Mouse (Mus musculus): ENCODE data around the gene Carm1. TPM values are rescaled to one million over a fixed set of nuclear protein-coding genes. Genes with fewer than 3 reads are reported as not detected.

The Carm1 gene
- polyA plus RNA-seq (2015; fragmentation: Nextera tagmentation; extraction: Ambion mirVana), result 46.7 and 49.3 TPM in 2 replicates

DNA sequence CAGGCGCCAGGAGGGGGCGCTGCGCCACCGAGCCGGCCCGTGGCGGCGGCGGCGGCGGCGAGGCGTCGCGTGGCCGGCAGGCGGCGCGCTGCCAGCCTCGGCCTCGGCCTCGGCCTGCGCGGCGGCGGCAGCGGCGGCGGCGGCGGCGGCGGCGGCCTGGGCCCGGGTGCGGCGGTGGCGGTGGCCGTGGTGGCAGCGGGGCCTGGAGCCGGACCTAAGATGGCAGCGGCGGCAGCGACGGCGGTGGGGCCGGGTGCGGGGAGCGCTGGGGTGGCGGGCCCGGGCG lies at the start of gene Carm1:
Gene Carm1 (plus strand): TSS at position 106 of the 286 bp plus-strand sequence.
- peak within 1 kb of the TSS; percentile 92 for H3K4me3 ChIP-seq
- peak within 1 kb of the TSS; percentile 98 for H3K9ac ChIP-seq
- no peaks in the 10 kb centered on the region for H3K9me3 ChIP-seq
- peaks cover 28% of the 10 kb centered on the region for H3K4me1 ChIP-seq
- WGBS, result 0% methylated on average over 8 of the region's 52 CpGs
- no peaks in the 10 kb centered on the region for H3K36me3 ChIP-seq (replicated peaks)
- H3K27ac ChIP-seq, result peak within 1 kb of the TSS; percentile 98
- peak within 1 kb of the TSS; percentile 52 for H3K4me2 ChIP-seq
- no peak; the same call in 1 of the 2 replicates for ATAC-seq (replicated peaks)
- no peaks in the 10 kb centered on the region for H3K27me3 ChIP-seq (replicated peaks)

DNA sequence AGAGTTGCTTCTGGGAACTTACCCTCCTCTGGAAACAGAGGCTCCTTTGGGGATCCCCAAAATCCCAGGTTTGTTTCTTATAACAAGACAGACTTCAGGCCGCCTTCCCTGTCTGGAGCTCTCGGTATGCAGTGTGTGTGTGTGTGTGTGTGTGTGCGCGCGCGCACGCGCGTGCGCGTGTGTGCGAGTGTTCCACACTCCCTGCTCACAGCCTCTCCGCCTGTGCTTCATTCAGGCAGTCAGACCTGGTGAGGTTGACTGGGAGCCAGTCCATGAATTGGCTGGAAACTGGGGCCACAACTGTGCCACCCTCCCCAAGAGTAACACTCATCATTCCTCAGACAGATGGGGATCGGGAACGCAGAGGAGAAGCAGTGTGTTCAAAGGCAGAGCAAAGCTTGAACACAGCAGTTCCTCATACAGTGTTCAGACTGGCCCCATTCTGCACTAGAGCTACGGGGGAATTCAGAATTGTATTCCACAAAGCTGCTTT lies 49.6 kb upstream of the Carm1 start:
- no peak overlapping the region for H3K4me3 ChIP-seq
- H3K27me3 ChIP-seq (replicated peaks), result no peaks in the 10 kb centered on the region
- ATAC-seq (replicated peaks), result no peak
- H3K9me3 ChIP-seq, result no peaks in the 10 kb centered on the region
- WGBS, result 94% methylated on average over 16 of the region's 16 CpGs
- no peak overlapping the region for H3K9ac ChIP-seq
- H3K4me2 ChIP-seq, result no peak overlapping the region
- no peak overlapping the region for H3K27ac ChIP-seq
- no peaks in the 10 kb centered on the region for H3K4me1 ChIP-seq
- H3K36me3 ChIP-seq (replicated peaks), result peaks cover 4% of the 10 kb centered on the region

DNA sequence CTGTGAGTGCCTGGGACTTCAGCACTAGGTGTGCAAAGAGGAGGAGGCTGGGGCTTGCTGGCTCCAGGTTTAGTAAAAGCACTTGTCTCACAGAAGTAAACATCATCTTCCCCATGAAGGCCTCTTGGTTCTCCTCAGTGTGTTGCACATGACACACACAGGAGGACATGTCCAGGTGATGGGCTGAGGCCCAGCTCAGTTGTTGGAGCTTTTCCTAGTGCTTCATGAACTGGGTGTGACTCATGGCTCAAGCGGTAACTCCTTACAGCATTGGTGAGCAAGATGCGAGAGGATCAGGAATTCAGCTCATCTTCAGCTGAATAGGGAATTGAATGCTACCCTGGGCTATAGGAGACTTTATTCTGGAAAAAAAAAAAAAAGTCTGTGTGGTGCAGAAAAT lies 49.0 kb upstream of the Carm1 start:
- H3K27ac ChIP-seq, result no peak overlapping the region
- no peaks in the 10 kb centered on the region for H3K9me3 ChIP-seq
- H3K36me3 ChIP-seq (replicated peaks), result peaks cover 4% of the 10 kb centered on the region
- no peak overlapping the region for H3K4me2 ChIP-seq
- no peak overlapping the region for H3K4me3 ChIP-seq
- ATAC-seq (replicated peaks), result no peak
- whole genome bisulfite sequencing, result 92% methylated on average over 2 of the region's 2 CpGs
- no peak overlapping the region for H3K9ac ChIP-seq
- H3K27me3 ChIP-seq (replicated peaks), result no peaks in the 10 kb centered on the region
- no peaks in the 10 kb centered on the region for H3K4me1 ChIP-seq

DNA sequence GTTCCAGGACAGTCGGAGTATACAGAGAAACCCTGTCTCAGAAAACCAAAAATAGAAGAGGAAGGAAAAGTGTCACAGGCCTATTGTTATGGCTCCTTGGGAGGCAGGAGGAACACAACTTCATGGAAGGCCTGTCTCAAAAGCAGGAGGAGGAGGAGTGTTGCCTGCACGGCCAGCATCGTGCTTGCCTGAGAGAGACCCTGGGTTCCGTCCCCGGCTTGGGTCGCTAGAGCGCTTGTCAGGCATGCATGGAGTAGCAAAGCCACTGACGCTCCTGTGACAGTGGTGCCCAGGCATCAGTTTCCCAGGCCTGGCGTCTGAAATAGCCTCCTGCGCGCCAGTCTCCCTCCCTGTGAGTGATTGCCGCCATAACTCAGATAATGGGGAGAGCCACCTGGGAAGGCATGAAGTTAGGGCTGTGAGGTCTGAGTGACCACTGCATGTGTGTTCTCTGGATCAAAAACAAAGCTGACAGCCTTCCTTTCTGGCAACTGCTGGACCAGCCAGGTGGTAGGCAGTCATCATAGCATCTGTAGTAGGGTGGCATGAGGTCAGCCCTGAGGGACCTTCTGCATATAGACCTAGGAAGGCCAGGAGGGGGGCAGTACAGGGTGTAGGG lies 48.3 kb upstream of the Carm1 start:
- no peak overlapping the region for H3K4me2 ChIP-seq
- no peak overlapping the region for H3K27ac ChIP-seq
- WGBS, result 85% methylated on average over 12 of the region's 12 CpGs
- H3K9ac ChIP-seq, result no peak overlapping the region
- H3K27me3 ChIP-seq (replicated peaks), result no peaks in the 10 kb centered on the region
- H3K4me3 ChIP-seq, result no peak overlapping the region
- H3K4me1 ChIP-seq, result no peaks in the 10 kb centered on the region
- H3K9me3 ChIP-seq, result no peaks in the 10 kb centered on the region
- ATAC-seq (replicated peaks), result no peak
- peaks cover 4% of the 10 kb centered on the region for H3K36me3 ChIP-seq (replicated peaks)

DNA sequence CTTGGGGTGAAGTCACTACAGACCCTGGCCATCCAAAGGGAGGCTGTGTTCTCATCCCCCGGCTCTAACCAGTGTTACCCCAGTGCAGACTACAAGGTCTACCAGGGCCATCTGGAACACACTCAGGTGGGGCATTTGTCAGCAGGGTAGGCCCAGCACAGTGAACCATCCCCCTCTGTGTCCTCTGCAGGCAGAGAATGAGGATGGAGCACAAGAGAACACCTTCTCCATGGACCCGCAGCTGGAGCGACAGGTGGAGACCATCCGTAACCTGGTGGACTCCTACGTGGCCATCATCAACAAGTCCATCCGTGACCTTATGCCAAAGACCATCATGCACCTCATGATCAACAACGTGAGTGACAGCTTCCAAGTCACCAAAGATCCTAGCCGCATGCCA lies 43.3 kb upstream of the Carm1 start:
- Histone ChIP-seq H3K4me3 (no peak overlapping the region), H3K4me2 (no peak overlapping the region), H3K36me3 (replicated peaks) (peaks cover 29% of the 10 kb centered on the region), H3K9me3 (no peaks in the 10 kb centered on the region), H3K4me1 (no peaks in the 10 kb centered on the region), H3K9ac (no peak overlapping the region), H3K27ac (no peak overlapping the region), H3K27me3 (replicated peaks) (no peaks in the 10 kb centered on the region)
- 96% methylated on average over 8 of the region's 8 CpGs for WGBS
- no peak for ATAC-seq (replicated peaks)

- H3K4me2 ChIP-seq, result no peak overlapping the region
- no peak overlapping the region for H3K9ac ChIP-seq
- H3K27me3 ChIP-seq (replicated peaks), result no peaks in the 10 kb centered on the region
- H3K27ac ChIP-seq, result no peak overlapping the region
- ATAC-seq (replicated peaks), result no peak
- no peaks in the 10 kb centered on the region for H3K9me3 ChIP-seq
- H3K4me3 ChIP-seq, result no peak overlapping the region
- H3K4me1 ChIP-seq, result peaks cover 13% of the 10 kb centered on the region
- peaks cover 25% of the 10 kb centered on the region for H3K36me3 ChIP-seq (replicated peaks)
These were observed 40.9 kb upstream of the Carm1 start for GRCm38 (mm10) chr9:21505767-21506166.

- 91% methylated on average over 15 of the region's 15 CpGs for WGBS
These were observed 38.8 kb upstream of the Carm1 start for GRCm38 (mm10) chr9:21507753-21508430.

GRCm38 (mm10) chr9:21508871-21509404 lies 37.8 kb upstream of the Carm1 start:
- ATAC-seq (replicated peaks), result no peak
- H3K27ac ChIP-seq, result no peak overlapping the region

More at GRCm38 (mm10) chr9:21507753-21508430, 38.8 kb upstream of the Carm1 start:
- ATAC-seq (replicated peaks), result no peak
- Histone ChIP-seq H3K9ac (no peak overlapping the region), H3K4me2 (no peak overlapping the region), H3K27me3 (replicated peaks) (no peaks in the 10 kb centered on the region), H3K27ac (no peak overlapping the region), H3K4me3 (no peak overlapping the region), H3K4me1 (peaks cover 17% of the 10 kb centered on the region), H3K36me3 (replicated peaks) (peaks cover 25% of the 10 kb centered on the region), H3K9me3 (no peaks in the 10 kb centered on the region)

DNA sequence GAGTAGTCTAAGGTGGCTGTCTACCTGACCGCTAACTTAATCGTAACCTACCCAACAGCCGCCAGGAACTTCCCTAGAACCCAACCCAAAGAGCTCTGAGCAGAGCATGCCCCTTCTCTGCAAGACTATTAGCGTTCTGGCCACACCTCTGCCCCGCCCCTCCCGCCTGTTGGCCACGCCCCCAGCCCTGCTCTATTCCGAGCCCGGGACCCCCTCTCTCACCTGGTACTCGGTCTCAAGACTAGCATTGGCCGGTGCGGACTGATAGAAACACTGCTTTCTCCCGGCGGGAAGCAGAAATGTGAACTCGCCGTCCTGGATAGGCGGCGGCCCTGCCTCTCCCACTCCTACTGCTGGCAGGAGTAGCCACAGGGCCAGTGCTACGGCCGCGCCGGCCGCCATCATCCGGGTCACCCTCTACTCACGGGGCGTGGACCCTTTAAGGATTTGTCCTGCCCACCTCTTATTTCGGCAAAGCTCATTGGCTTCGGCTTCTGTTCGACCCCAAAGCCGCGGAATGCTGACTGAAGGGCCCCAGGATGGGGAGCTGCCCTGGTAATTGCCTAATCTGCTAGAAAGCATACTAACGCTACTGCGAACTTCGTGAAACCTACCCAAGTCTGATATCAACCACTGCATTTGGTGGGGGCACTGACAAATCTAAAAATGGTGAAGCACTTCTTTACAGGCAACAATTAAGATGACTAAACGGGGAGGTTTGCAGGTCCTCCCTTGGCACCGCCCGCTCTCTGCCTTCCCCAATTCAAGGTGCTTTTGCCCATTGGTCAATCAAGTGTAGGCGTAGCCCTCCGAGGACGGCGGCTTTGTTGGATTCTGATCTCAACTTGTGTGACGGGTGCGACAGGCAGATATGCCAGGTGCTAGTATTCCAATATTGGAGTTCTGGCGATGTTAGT lies 36.7 kb upstream of the Carm1 start, which contains the start of gene Tmed1:
Gene Tmed1 (minus strand): TSS at position 481 of the 917 bp plus-strand sequence.
- peak within 1 kb of the TSS; percentile 82 for H3K4me3 ChIP-seq
- peak within 1 kb of the TSS; percentile 97 for H3K27ac ChIP-seq
- peaks cover 17% of the 10 kb centered on the region for H3K4me1 ChIP-seq
- peak within 1 kb of the TSS; percentile 59 for H3K4me2 ChIP-seq
- peak within 1 kb of the TSS; percentile 78 for H3K9ac ChIP-seq
- peak; percentile 96 for ATAC-seq (replicated peaks)
- H3K9me3 ChIP-seq, result no peaks in the 10 kb centered on the region
- WGBS, result under 1% methylated on average over 44 of the region's 44 CpGs
- peaks cover 20% of the 10 kb centered on the region for H3K36me3 ChIP-seq (replicated peaks)
- H3K27me3 ChIP-seq (replicated peaks), result no peaks in the 10 kb centered on the region

More at GRCm38 (mm10) chr9:21508871-21509404, 37.8 kb upstream of the Carm1 start:
- peak overlapping the region; percentile 82 for H3K4me3 ChIP-seq
- H3K9ac ChIP-seq, result peak overlapping the region; percentile 78; the same call in 1 of the 2 replicates
- peaks cover 17% of the 10 kb centered on the region for H3K4me1 ChIP-seq
- no peaks in the 10 kb centered on the region for H3K9me3 ChIP-seq
- H3K4me2 ChIP-seq, result peak overlapping the region; percentile 59
- no peaks in the 10 kb centered on the region for H3K27me3 ChIP-seq (replicated peaks)
- 85% methylated on average over 7 of the region's 7 CpGs for WGBS
- H3K36me3 ChIP-seq (replicated peaks), result peaks cover 25% of the 10 kb centered on the region

- no peak for ATAC-seq (replicated peaks)
These were observed 36.0 kb upstream of the Carm1 start for GRCm38 (mm10) chr9:21510689-21511015.

GRCm38 (mm10) chr9:21511052-21511451 lies 35.6 kb upstream of the Carm1 start:
- no peaks in the 10 kb centered on the region for H3K27me3 ChIP-seq (replicated peaks)
- H3K27ac ChIP-seq, result peak overlapping the region; percentile 97
- peak overlapping the region; percentile 59 for H3K4me2 ChIP-seq
- no peak for ATAC-seq (replicated peaks)
- 80% methylated on average over 9 of the region's 9 CpGs for WGBS
- H3K9me3 ChIP-seq, result no peaks in the 10 kb centered on the region
- peak overlapping the region; percentile 82 for H3K4me3 ChIP-seq
- peaks cover 16% of the 10 kb centered on the region; the same call in 1 of the 2 replicates for H3K36me3 ChIP-seq (replicated peaks)
- H3K9ac ChIP-seq, result peak overlapping the region; percentile 51
- H3K4me1 ChIP-seq, result peaks cover 17% of the 10 kb centered on the region

More at GRCm38 (mm10) chr9:21510689-21511015, 36.0 kb upstream of the Carm1 start:
- H3K9me3 ChIP-seq, result no peaks in the 10 kb centered on the region
- H3K27ac ChIP-seq, result peak overlapping the region; percentile 97
- peaks cover 19% of the 10 kb centered on the region for H3K36me3 ChIP-seq (replicated peaks)
- H3K27me3 ChIP-seq (replicated peaks), result no peaks in the 10 kb centered on the region
- H3K4me2 ChIP-seq, result peak overlapping the region; percentile 59
- H3K4me3 ChIP-seq, result peak overlapping the region; percentile 82
- H3K4me1 ChIP-seq, result peaks cover 17% of the 10 kb centered on the region
- peak overlapping the region; percentile 51 for H3K9ac ChIP-seq
- WGBS, result 2% methylated on average over 7 of the region's 7 CpGs

DNA sequence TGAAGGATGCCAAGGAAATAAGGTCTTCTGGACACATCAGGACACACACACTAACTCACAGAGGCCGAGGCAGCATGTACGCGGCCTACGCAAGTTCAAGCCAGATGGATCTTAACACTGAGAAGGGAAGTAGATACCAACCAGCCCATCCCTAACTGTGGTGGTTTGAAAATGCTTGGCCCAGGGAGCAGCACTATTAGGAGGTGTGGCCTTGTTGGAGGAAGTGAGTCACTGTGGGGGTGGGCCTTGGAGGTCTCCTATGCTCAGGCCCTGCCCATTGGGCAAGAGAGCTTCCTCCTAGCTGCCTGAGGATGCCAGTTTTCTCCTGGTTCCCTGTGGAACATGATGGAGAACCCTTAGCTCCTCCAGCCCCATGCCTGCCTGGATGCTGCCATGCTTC lies 33.2 kb upstream of the Carm1 start:
- no peaks in the 10 kb centered on the region for H3K9me3 ChIP-seq
- no peak for ATAC-seq (replicated peaks)
- H3K4me1 ChIP-seq, result peaks cover 17% of the 10 kb centered on the region
- no peak overlapping the region for H3K4me2 ChIP-seq
- 99% methylated on average over 4 of the region's 4 CpGs for WGBS
- H3K36me3 ChIP-seq (replicated peaks), result no peaks in the 10 kb centered on the region
- H3K4me3 ChIP-seq, result no peak overlapping the region
- no peak overlapping the region for H3K9ac ChIP-seq
- H3K27ac ChIP-seq, result no peak overlapping the region
- no peaks in the 10 kb centered on the region for H3K27me3 ChIP-seq (replicated peaks)

Measured in midbrain, embryonic 15.5 days (tissue).